Comparison of ENCODE assay signal across 9 mouse cellular contexts in genomic region chr14:32956486-32956885, GRCm38 (mm10). TPM values are rescaled to one million over a fixed set of nuclear protein-coding genes. Genes with fewer than 3 reads are reported as not detected.
DNase-seq lines count a peak whose midpoint lies in the region; ATAC-seq lines count a peak whose summit lies in the region.
"Had no signal": no experiment of that assay in that cellular context is flagged by ENCODE, and none has a peak within 500 bp of the region (broad histone marks: within the 10 kb centered on the region; RNA-seq: fewer than 3 reads in every experiment).

No protein-coding gene starts in this region.

- H3K4me1 ChIP-seq in megakaryocyte, embryonic 14.5 days, result peaks cover 2% of the 10 kb centered on the region; the same call in 1 of the 2 replicates
- peaks cover 18% of the 10 kb centered on the region for H3K4me1 ChIP-seq in lung, embryonic 16.5 days (replicated peaks; ENCODE audit: control insufficient read depth, insufficient read depth, low read length)

- H3K36me3 ChIP-seq in megakaryocyte, embryonic 14.5 days (replicated peaks; ENCODE audit: low read length), result peaks cover 22% of the 10 kb centered on the region
- no peaks in the 10 kb centered on the region for H3K36me3 ChIP-seq in lung, embryonic 16.5 days (ENCODE audit: control insufficient read depth, insufficient read depth, low read length)

- ATAC-seq in frontal cortex, adult (ENCODE audit: low TSS enrichment), result peak; percentile 55
- no peak for ATAC-seq in megakaryocyte, adult 5-6 weeks (ENCODE audit: poor library complexity, severe bottlenecking)
- ATAC-seq in lung, embryonic 16.5 days (ENCODE audit: low read depth), result peak; percentile 94

- no peak overlapping the region for H3K9ac ChIP-seq in lung, embryonic 16.5 days (ENCODE audit: low read length)

- DNase-seq in frontal cortex, postnatal 10 days (ENCODE audit: low spot score in 2 of 2), result no peak
- peak; percentile 63 to 81 for DNase-seq in heart, adult 9 months (ENCODE audit: low spot score in 2 of 2)
- no peak for DNase-seq in layer of hippocampus, adult 9-10 months (ENCODE audit: low spot score)
- no peak for DNase-seq in T-cell, adult 2 months (ENCODE audit: low spot score)
- DNase-seq: adrenal gland, postnatal 36 days had no signal

- peak overlapping the region; percentile 20; the same call in 1 of the 2 replicates for H3K4me2 ChIP-seq in lung, embryonic 16.5 days (ENCODE audit: low read depth, low read length)

- 25% methylated on average over 8 of the region's 8 CpGs for WGBS in lung, embryonic 16.5 days

- H3K4me3 ChIP-seq in megakaryocyte, embryonic 14.5 days (replicated peaks), result peak overlapping the region; percentile 33
- no peak overlapping the region for H3K4me3 ChIP-seq in lung, embryonic 16.5 days (ENCODE audit: low read length)

- H3K27me3 ChIP-seq in megakaryocyte, embryonic 14.5 days (replicated peaks), result peaks cover 25% of the 10 kb centered on the region
- H3K27me3 ChIP-seq in lung, embryonic 16.5 days (ENCODE audit: control insufficient read depth, insufficient read depth, low read depth, low read length), result no peaks in the 10 kb centered on the region; the same call in 1 of the 2 replicates

- peak overlapping the region; percentile 69 for H3K27ac ChIP-seq in lung, embryonic 16.5 days (ENCODE audit: low read length)

- no peaks in the 10 kb centered on the region for H3K9me3 ChIP-seq in megakaryocyte, embryonic 14.5 days
- H3K9me3 ChIP-seq in lung, embryonic 16.5 days (ENCODE audit: control insufficient read depth, low read length), result no peaks in the 10 kb centered on the region

RNA-seq across cellular contexts. Expression of gene Lrrc18, which starts 34.7 kb away (rescaled TPM):
- polyA plus RNA-seq in megakaryocyte, embryonic 14.5 days (2012; ENCODE audit: insufficient read depth, low replicate concordance), result not detected in 2 replicates
- not detected in 2 replicates for total RNA-seq in megakaryocyte, adult 5-6 weeks (2015)
- not detected in 2 replicates for total RNA-seq in megakaryocyte, adult 5-6 weeks (2017)
- 0.29 and 0.68 TPM in 2 replicates for polyA plus RNA-seq in lung, embryonic 16.5 days (2015; fragmentation: Nextera tagmentation; extraction: Ambion mirVana)

Comparison
In these comparisons a context has a peak if more than half of its experiments do, and no peak if none do; other contexts are left out.
1. DNase-seq: peak in heart, adult 9 months (2 of 2); none in frontal cortex, postnatal 10 days (0 of 2), layer of hippocampus, adult 9-10 months (single experiment) and T-cell, adult 2 months (single experiment).